Mouse (Mus musculus): ENCODE measurements around the gene Adipoq.

DNA sequence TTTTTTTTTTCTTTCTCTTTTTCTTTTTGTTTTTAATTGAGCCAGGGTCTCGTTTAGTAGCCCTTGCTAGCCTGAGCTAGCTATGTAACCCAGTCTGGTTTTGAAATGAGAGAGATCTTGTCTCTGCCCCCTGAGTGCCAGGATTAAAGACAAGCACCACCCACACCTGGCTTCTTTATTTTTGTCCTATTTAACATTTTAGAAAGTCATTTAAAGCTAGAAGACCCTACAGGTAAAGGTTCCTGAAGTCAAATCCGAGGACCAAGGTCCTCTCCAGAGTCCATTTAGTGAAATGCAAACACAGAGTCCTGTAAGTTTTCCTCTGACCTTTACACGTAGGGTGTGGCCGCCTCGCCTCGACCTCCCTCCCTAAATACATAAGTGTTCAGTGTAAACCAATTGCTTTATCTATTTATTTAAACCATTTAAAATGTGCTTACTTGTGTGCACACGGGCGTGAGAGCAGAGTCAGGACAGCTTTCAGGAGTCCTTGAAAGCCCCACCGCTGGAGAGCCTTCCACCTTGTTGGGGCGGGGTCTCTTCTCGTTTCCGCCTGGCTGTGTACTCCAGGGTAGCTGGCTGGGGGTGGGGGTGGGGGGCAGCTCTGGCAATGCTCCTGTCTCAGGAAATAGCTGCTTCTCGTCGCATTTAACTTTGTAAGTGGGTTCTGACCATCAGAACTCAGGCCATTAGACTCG is 43.8 kb upstream of the Adipoq start:
- no peak for TF ChIP-seq MAX (IDR thresholded peaks at IDR 0.05)
- TF ChIP-seq CTCF (IDR thresholded peaks at IDR 0.05; ENCODE audit: control insufficient read depth, insufficient read depth, insufficient read length), result no peak
- no peak for TF ChIP-seq FOSL1 (IDR thresholded peaks at IDR 0.05; ENCODE audit: insufficient read depth, low read length, poor library complexity, severe bottlenecking)
- TF ChIP-seq USF1 (IDR thresholded peaks at IDR 0.05; ENCODE audit: low read depth), result no peak
- no peak for TF ChIP-seq MYOD1 (IDR thresholded peaks at IDR 0.05; ENCODE audit: control insufficient read depth, insufficient read length, low read depth)

Data from C2C12 (cell line).